Mouse (Mus musculus): Measurements from ENCODE around the gene Armcx1.
"Not testable (repeated sequence)": the region's sequence is repeated elsewhere in the genome, so short reads cannot be mapped to it uniquely, and the experiment has no call there.

Gene Armcx1

GRCm38 (mm10) chrX:134757293-134757995 is 39.7 kb downstream of the Armcx1 start:
- DNase-seq (ENCODE audit: low spot score) = no peak

- not testable (repeated sequence) for DNase-seq (ENCODE audit: low spot score)
Measured at GRCm38 (mm10) chrX:134763428-134764198, 45.9 kb downstream of the Armcx1 start.
